Mouse (Mus musculus) thymus, adult 2 months (tissue): ENCODE measurements around the gene Gpsm2.

Source experiments
- CTCF ChIP-seq: fragments of 200-500 bp; IDR thresholded peaks from 2 replicates; pipeline ENCODE4 v1.5.1; 2012; ENCODE audit warnings: mild to moderate bottlenecking, control low read depth, low read length, moderate library complexity, borderline replicate concordance; ENCODE audit not compliant: control insufficient read depth, poor library complexity, insufficient read depth; ENCODE audit errors: extremely low read depth
- POLR2A ChIP-seq: fragments of 200-500 bp; IDR thresholded peaks from 2 replicates; pipeline ENCODE4 v1.6.1; 2012; ENCODE audit warnings: mild to moderate bottlenecking, low read length, control low read depth, moderate library complexity; ENCODE audit not compliant: control insufficient read depth, poor library complexity, insufficient read depth; ENCODE audit errors: extremely low read depth

- TF ChIP-seq POLR2A (no peak), CTCF (no peak)
These were observed 45.5 kb downstream of the Gpsm2 start for GRCm38 (mm10) chr3:108676616-108677015.
